Mouse (Mus musculus) adipocyte (in vitro differentiated cells): Measurements from ENCODE around the gene Csnk2a2.
A peak's percentile ranks its signal among the peaks of the same experiment; 100 is the strongest.

ENCODE experiments used
- DNase-seq: peaks from one replicate; pipeline ENCODE4 v3.0.0-alpha.2; 2016; ENCODE audit warnings: low spot score

The Csnk2a2 gene

DNA sequence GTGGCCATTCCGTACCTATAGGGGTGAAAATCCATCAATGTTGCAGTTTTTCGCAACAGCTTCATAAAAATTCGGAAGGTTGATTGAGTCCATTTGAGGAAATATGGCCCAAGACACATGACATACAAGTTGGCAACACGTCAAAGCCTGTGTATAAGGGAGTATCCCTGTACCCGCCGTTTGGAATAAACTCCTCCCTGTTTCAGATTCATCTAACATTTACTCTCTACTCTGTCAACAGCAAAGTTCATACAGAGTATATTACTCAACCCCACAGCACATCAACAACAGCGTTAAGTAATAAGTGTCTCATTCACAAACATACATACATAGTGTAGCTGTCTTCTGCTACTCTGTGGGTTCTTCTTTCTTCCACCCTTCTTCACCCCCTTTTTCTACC, 65.2 kb downstream of the Csnk2a2 start:
- no peak for DNase-seq

DNA sequence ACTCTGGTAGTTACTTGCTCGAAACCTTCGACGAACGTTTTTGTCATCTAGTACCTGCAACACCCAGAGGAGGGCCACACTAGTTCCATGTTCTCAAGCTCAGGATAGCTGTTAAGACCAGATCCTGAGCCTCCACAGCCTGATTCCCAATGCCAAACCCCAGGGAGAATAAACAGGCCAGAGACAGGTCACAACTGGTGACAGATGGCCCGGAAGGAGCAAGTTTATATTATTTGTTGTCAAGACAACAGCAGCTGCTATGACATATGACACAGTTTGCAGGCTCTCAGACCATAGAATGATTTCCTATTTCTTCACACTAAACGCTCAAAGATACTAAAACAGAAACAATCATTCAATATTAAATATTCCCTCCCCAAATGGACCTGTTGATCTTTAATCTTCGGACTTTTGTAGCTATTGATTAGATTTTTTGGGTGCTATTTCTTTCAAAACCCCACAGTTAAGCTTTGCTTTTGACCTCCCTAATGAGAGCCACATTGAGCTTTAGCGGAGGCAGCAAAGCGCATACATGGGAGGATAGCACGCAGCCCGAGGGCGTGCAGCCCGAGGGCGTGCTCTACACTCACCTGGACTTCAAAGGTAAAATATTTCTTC, 67.5 kb downstream of the Csnk2a2 start:
- peak; percentile 55 for DNase-seq

DNA sequence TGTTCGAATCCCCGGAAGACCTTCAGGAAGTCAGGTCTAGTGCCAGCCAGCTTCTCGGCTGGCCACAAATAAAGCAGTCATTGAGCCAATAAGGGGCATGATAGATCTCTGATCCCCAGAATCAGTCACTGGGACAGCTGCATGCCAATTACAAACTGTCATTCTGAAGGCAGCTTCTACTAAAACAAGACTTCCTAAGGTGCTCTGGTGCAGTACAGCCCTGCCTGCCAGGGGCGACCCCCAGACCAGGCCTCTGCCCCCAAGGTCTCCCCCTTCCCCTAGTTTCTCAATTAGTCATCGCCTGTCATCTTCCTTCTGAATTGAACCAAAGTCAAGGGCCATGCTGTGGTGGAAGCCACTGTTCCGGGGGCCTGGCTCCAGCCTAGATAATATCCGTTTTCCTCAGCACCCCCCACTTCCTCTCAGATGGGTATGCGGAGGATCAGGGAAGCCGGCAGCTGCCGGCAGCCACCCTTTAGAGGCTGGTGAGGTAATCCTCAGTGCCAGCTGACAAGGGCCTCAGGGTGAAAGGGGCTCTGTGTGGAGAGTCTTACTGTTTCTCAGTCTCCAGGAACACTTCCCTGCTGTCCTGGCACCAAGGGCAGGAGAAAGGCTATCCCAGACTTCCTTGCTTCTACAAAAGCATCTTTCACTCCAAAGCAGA, 78.4 kb downstream of the Csnk2a2 start:
- no peak for DNase-seq

DNA sequence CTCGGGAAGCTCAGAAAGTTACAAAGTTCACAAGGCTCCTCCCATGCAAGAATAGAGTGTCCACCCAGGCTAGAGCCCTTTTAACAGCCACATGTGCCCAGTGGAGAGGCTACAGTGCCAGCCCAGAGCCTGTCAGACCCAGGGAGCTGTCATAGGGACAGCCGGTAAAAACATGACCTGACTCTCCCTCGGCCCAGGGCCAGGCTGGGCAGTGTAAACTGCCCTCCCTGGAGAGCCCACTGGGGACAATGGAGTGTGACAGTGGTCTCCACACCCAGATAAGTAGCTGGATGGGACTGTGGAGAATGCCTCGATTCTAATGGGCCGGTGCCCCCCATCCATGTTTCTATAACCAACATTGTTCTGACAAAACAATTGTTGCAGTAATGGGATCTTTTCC, 80.3 kb downstream of the Csnk2a2 start:
- no peak for DNase-seq

DNA sequence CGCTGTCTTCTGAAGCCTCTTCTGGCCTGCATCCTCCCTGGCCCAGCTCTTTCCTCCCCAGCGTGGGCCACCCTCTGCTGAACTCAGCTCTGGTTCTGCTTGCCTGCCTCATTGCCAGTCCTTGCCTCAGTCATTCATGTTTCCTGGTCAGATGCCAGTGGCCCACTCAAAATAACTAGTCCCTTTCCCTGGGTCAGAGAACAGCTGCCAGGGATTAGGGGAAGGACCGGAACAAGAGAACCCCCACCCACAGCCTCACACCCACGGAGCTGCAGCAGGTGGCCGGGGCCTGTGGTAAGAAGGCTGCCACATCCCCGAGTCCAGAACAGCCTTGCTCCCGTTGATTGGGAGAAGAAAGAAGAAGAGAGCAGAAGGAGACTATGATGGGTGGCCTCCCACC, 88.7 kb downstream of the Csnk2a2 start:
- no peak for DNase-seq

DNA sequence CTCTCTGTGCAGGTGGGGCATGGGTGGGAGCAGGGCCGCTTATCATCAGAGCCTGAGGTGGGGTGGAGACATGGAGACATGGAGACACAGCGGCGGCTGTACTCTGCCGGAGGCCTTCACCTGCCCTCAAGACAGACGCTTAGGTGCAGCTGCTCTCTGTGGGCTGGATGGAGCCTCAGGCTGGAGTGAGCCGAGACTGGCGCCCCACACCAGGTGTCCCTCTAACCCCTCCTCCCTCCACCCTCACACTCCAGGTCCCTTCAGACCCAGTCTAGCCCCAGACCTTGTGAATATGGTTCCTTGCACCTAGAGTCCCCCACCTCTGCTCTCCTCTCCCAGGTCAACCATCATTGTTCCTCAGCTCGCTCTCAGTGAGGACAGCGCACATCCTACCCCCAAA, 90.7 kb downstream of the Csnk2a2 start:
- DNase-seq, result no peak

DNA sequence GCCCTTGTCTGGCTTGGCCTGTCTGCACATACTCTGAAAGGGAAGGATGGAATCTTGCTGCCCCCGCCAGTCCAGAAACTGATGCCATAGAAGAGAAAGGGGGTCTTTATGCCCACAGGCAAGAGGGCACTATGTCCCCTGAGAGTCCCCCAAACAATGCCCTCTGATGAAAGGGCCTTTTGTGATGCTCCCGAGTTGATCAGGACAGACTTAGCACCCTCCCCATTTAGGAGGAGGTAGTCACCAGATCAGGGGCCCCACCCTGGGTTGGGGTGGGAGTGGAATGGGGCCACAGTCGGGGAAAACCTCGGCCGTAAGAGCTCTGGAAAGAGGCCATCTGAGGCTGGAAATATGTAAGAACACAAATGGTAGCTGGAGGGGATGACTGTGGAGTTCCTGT, 92.6 kb downstream of the Csnk2a2 start:
- DNase-seq, result no peak

DNA sequence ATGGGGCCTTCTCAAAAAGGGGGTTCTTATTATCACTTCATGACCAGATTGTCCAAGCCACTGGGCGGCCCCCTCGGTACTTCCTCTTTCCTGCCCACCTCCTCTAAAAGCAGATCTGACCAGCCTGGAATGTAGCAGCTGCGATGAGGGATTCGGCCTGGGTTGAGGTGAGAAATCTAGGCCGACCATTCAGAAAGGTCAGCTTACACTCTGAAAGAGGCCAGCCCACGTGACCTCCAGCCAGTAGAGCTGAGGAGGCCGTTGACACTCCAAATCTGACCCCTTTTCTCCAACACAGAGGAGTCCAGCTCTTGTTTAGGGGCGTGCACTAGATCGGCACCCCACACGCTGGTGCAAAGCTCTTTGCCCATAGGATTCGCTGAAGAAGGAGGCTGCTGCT, 93.1 kb downstream of the Csnk2a2 start:
- no peak for DNase-seq
